Mouse (Mus musculus) left cerebral cortex, postnatal 10 days (tissue): ENCODE results near the gene Ftsj1. TPM values are rescaled to one million over a fixed set of nuclear protein-coding genes. Genes with fewer than 3 reads are reported as not detected.

ENCODE experiments used
- DNase-seq, 2 experiments: peaks; one replicate each; pipeline ENCODE4 v3.0.0; 2021 to 2022; ENCODE audit warnings: low spot score in 2 of 2, mixed read lengths in 1 of 2; ENCODE audit errors: extremely low spot score in 1 of 2
- intact Hi-C: fragments of 180-260 bp; cut with DNase I; formaldehyde crosslinking; loops from one replicate; pipeline ENCODE4 v1.15.1; 2025
- total RNA-seq, 2 experiments: library from RNA; stranded (reverse); gene quantifications; 2 replicates each; pipeline ENCODE4 v1.2.3; 2021

Gene Ftsj1
- total RNA-seq, result 10 to 100 TPM; 22.9 to 27.5 TPM

DNA sequence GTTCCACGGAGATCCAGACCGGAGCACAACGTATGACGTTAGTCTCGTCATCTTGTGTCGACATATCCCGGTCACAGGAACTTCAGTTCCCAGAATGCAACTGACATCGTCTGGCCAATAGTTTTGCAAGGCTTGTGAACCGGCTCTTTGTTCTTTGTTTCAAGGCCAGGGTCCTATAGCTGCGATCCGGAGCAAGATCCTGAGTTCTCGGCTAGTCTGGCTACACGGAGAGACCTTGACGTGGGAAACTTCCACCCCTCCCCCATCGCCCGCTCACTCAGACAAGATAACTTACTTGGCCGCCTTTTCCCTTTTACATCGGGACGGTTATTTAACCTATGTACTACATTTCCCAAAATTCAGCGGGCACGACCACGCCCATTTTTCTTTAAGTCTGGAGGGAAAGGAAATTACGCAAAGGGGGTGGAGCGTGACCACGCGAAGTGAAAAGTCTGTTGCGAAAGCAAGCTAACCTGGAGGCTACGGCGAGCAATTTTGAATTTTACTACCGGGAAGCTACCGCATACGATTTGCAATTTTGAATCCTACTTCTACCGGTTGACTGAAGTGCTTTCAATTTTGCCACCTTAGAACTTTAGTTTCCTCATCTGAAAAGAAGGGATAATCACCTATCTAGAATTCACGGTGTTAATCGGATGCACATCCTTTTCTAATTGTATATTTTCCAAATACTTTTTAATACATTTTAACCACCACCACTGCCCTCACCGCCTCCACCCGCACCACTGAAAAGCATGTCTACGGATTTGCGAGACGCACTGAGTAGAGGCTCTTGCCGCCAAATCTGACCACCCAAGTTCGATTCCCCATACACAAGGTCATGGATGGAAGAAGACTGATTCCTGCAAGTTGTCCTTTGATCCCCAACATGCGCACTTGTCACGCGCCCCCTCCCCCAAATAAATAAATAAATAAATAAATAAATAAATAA lies at the start of gene Ftsj1:
Gene Ftsj1 (minus strand): TSS at position 73 of the 952 bp plus-strand sequence.
- intact Hi-C loops, result loop anchor here (5.0 kb wide), 1 partner anchor 85 kb away; no protein-coding TSS in a partner anchor

DNA sequence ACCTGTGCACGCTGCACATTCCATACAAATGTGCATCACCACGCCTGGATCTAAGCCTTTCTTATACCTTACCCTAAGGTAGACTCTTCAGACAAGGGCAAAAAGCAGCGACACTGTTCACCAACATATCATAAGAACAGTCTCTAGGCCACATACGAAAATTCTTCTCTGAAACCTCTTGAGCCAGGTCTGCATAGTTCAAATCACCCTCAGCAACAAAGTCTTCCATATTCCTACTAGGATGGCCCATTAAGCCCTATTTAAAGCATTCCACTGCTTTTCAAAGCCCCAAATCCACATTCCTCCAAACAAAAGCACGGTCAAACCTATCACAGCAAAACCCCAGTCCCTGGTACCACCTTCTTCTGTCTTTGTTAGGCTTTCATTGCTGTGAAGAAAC lies 36.4 kb upstream of the Ftsj1 start:
- intact Hi-C loops, result no loop called here
- no peak for DNase-seq

More for the DNA sequence above, at the start of gene Ftsj1:
- DNase-seq, result peak; percentile 80 to 85

- no peak for DNase-seq
These were observed 21.9 kb upstream of the Ftsj1 start for GRCm38 (mm10) chrX:8274056-8274455.

DNA sequence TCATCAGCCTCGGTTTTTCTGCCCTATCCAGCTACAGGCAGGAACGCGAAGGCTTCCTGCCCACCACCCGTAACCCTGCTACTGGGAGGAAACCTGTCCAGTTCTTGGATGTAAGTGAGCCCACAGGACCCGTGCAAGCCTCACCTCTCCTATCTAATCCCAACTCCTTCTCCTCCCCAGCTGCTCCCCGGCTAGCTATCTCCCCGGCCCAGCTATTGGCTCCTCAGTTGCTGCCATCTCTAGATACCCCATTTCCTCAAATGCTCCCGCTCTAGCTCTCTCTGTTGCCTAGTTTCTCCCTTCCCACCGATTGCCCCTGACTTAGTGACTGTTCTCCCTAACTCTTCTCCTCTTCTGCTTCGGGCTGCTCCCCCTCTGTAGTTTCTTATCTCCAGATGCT lies 19.8 kb upstream of the Ftsj1 start:
- intact Hi-C loops, result no loop called here
- DNase-seq, result no peak

More at GRCm38 (mm10) chrX:8274056-8274455, 21.9 kb upstream of the Ftsj1 start:
- intact Hi-C loops, result no loop called here

GRCm38 (mm10) chrX:8271083-8271820 lies 19.0 kb upstream of the Ftsj1 start, which contains the start of gene Slc38a5:
Gene Slc38a5, plus strand, starts transcription at chrX:8271133.
- DNase-seq, result no peak
- intact Hi-C loops, result no loop called here

GRCm38 (mm10) chrX:8264222-8264621 lies 12.0 kb upstream of the Ftsj1 start:
- intact Hi-C loops, result no loop called here
- DNase-seq, result no peak

- intact Hi-C loops, result no loop called here
- no peak for DNase-seq
These were observed 11.1 kb upstream of the Ftsj1 start for GRCm38 (mm10) chrX:8263156-8263804.

DNA sequence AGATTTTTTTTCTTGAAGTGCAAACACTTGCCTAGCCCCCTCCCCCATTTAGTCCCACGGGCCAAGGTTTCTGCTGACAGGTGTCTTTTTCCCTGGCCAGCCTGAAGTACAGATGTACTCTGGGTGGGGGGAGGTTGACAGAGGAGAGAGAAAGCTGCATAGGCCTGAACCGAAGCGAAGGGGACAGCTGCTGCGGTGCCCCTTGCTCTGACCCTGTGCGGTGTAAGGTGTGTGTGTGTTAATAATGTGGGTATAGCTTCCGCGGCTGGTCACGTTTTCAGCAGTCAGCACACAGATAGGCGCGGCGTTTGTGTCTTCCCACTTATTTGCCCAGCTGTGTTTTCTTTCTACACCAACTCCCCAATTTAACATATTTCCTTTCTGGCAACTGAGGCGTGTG lies 7.3 kb upstream of the Ftsj1 start:
- DNase-seq, result no peak

GRCm38 (mm10) chrX:8255807-8256206 lies 3.6 kb upstream of the Ftsj1 start:
- intact Hi-C loops, result no loop called here
- no peak for DNase-seq

More for the DNA sequence above, 7.3 kb upstream of the Ftsj1 start:
- intact Hi-C loops, result no loop called here

- intact Hi-C loops, result loop anchor here (5.0 kb wide), 1 partner anchor 86 kb away; no protein-coding TSS in a partner anchor
- DNase-seq, result no peak
These were observed 1.5 kb upstream of the Ftsj1 start for GRCm38 (mm10) chrX:8253711-8254110.

DNA sequence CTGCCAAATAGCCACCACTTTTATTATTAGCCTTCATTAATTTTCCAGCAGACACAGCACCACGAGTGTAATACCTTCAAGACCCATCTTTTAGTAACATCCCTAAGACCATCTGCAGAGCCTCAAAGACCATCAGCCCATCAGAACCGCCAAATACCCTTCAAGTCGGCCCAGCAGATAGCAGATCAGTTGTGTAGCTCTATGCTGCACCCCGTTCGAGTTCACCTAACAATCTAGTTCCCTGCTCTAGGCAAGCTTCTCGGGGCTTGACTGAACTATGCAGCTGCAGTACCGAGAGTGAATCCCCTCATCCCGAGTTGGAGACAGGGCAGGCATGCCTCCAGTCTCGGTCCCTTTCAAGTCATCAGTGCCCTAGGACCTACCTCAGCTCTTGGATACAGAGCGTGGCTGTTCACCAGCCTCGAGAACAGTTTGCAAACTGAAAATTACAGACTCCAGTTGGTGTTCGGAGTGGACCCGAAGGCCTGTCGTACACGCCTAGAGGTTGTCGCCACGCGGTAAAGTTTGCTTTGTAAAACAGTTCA lies 345 bp downstream of the Ftsj1 start:
- intact Hi-C loops, result loop anchor here (5.0 kb wide), 1 partner anchor 85 kb away; no protein-coding TSS in a partner anchor
- DNase-seq, result no peak

DNA sequence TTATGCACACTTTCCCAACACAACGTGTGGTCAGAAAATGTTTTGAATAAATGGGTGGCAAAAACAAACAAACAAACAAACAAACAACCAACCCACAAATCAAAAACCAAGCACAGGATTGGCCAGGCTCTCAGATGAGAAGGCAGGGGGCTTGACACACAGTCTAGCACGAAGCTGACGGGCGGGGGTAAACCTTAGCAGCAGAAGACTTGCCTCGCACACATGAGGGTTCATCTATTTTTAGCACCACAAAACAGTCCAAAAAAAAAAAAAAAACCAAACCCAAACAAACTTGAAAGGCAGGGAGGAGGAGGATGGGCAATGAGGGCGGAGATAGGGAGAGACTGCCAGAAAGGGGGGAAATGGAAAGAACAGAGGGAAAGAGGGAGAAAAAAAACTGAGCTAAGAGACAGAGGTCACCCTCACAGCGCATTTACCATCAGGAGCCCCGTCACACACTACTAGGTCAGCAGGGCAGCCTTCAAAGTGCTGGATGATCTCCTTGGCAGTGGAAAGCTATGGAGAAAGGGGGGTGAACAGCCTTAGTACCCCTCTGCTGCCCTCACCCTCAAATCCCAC lies 3.6 kb downstream of the Ftsj1 start:
- no peak for DNase-seq
- intact Hi-C loops, result loop anchor here (5.0 kb wide), 1 partner anchor 41 kb away; the partner anchor contains the start of gene Porcn

DNA sequence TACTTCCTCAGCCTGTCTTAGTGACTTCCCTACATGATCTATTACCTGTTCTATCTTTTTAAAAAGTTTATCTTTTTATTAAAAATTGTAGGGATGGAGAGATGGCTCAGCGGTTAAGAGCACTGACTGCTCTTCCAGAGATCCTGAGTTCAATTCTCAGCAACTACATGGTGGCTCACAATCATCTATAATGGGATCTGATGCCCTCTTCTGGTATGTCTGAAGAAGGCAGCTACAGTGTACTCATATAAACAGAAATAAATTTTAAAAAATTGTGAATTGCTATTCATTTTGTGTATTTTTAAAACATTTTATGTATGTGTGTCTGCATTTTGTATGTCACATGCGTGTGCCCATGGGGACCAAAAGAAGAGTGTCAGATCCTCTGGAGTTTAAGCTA lies 4.5 kb downstream of the Ftsj1 start:
- intact Hi-C loops, result loop anchor here (5.0 kb wide), 1 partner anchor 40 kb away; the partner anchor contains the start of gene Porcn
- DNase-seq, result no peak

GRCm38 (mm10) chrX:8238804-8239395 lies 13.3 kb downstream of the Ftsj1 start:
- intact Hi-C loops, result no loop called here
- DNase-seq, result no peak

- intact Hi-C loops, result no loop called here
- DNase-seq, result no peak
These were observed 15.5 kb downstream of the Ftsj1 start for GRCm38 (mm10) chrX:8236704-8237103.

- intact Hi-C loops, result no loop called here
- DNase-seq, result no peak
These were observed 18.6 kb downstream of the Ftsj1 start for GRCm38 (mm10) chrX:8233602-8234001.

DNA sequence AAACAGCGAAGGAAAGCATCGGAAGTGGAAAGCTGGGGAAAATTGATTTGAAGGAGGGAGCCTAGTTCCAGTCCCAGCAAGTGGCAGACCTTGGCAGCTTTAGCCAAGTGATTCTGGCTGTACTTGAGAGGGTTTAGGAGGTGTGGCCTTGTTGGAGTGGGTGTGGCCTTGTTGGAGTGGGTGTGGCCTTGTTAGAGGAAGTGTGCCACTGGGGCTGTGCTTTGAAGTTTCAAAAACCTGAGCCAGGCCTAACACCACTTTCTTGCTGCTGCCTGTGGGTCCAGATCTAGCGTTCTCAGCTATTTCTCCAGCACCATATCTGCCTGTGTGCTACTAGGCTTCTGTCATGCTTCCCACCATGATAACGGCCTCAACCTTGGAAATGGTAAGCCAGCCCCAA lies 21.9 kb downstream of the Ftsj1 start:
- no peak for DNase-seq
- intact Hi-C loops, result no loop called here

GRCm38 (mm10) chrX:8223473-8223872 lies 28.7 kb downstream of the Ftsj1 start:
- DNase-seq, result no peak

More at GRCm38 (mm10) chrX:8223473-8223872, 28.7 kb downstream of the Ftsj1 start:
- intact Hi-C loops, result no loop called here
